Mouse (Mus musculus) lung, postnatal 4 days (tissue): ENCODE measurements around the gene Uckl1.

Experiments used
- DNase-seq, 2 experiments: peaks; one replicate each; pipeline ENCODE4 v3.0.0; 2021

Uckl1 gene

GRCm38 (mm10) chr2:181589011-181589731 lies 4.5 kb upstream of the Uckl1 start:
- no peak for DNase-seq

DNA sequence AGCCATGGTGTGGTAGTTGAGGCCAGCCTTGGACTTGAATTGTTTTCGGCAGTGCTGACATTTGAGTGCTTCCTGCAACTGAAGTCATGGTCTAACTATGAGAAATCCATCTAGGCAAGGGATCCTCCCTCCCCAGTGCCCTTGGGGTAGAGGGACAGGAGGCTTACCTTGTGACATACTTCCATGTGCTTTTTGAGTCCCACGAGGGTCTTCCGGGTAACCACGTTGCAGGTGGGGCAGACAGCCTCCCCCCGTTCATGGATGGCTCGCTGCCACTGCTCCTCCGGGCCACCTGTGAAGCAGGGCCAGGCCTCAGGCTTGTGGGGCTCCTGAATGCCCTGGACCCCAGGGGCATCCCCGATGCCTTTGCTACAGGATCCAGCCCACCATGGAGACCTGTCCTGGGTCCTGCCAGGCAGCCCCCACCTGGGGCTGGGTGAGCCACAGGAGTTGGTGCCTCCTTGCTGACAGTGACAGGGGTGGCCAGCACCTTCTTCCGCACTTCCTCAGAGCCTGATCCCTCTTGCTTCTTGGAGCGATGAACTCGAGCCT lies 3.6 kb upstream of the Uckl1 start:
- peak in 1 of 2 experiments; percentile 22 for DNase-seq

DNA sequence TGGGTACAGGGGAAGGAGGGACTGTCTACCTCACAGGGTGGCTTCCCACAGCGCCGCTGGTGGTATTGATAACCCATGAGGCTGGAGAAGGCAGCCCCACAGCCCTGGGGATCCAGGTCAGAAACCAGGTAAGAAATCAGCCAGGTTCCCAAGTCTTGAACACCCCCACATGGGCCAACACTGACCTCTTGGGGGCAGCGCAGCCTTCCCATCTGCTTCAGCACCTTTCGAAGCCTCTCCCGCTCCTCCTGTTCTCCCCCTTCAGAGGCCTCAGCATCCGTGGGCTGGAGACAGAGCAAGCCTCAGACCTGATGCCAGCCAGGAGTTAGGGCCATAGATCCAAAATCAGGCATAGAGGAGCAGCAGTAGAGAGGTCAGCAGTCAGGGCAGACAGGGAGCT lies 3.1 kb upstream of the Uckl1 start:
- DNase-seq: peak in 1 of 2 experiments; percentile 21

DNA sequence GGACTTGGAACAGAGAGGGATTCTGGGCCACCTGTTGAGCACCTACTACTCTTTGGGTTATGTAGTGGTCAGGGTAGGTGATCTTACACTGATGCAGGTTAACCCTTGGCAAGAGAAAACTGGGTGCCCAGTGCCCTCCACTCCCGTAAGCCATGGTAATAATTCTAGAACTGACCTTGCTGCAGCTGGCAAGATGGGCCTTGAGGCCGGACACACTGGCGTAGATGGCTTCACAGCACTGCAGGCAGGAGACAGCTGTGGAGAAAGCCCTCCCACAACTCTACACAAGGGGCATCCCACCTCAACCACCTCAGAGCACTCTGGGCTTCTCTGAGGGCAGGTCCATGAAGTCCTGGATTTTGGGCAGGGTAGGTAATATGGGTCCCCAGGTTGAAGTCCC lies 1.4 kb upstream of the Uckl1 start:
- no peak for DNase-seq

DNA sequence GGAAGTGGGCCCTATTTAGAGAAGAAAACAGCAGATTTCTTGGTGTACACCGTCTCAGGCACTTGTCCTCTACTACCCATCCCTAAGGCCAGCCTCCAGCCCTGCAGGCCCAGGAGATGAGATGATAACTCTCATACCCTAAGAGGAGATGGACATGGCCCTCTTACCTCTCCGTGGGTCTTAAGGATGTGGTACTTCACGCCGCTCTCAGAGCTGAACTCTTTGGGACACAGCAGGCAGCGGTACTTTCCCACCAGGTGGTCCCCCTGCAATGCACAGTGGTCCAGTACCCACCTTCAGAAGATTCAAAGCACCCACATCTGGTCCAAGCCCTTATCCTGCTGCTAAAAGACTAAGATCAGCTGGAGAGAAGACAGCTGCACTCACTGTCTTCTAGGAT lies 814 bp upstream of the Uckl1 start:
- no peak for DNase-seq

DNA sequence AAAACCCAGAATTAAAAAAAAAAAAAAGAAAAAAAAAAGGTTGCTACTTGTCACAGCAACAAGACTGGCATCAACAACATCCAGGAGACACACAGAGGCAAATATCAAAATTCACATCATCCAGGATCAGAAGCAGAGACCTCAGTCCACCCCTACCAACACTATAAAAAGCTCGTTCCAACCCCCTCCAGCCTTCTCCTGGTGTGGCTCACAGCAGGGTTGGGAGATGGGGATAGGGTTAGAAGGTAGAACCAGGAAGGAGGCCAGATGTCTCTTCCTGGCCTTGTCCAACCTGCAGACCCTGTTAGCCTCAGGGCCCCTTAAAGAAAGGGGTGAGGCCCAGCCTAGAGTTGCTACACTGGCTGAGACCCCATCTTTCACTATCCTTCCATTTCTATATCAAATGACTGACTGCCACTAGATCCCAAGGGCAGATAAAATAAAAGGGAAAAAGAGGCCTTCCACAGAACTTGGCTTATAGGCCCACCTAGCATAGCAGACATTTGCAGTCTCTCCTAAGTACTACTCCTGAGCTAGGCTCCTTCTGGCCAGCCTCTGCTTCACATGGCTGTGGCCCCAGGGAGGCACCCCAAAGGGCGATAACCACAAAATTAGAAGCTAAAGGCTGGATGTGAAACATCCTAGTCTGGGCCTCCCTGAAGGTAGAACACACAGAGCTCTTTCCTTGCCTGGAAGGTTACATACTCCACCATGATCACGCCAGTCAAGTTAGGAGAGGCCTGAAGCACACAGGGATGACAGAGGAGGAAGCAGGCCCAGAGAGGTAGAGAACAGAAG lies 1.0 kb downstream of the Uckl1 start:
- no peak for DNase-seq

DNA sequence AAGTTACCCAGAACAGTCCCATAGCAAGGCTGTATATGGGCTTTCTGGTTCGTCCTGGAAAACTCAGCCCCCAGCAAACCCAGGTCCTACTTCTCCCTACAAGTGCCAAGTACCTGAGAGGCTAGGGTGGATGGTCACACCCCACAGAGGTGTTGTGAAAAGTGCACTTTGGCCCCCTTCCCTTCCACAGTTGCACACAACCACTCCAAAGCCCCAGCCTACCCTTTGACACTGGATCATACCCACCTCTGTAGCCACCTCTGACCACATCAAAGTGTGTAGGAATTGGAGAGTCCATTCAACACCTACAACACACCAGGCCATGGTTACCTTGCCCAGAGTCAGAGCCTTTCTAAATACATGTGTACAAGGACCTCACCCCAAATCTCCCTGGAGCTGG lies 1.8 kb downstream of the Uckl1 start:
- no peak for DNase-seq

GRCm38 (mm10) chr2:181582358-181582757 lies 2.3 kb downstream of the Uckl1 start:
- DNase-seq: peak in 1 of 2 experiments; percentile 20

DNA sequence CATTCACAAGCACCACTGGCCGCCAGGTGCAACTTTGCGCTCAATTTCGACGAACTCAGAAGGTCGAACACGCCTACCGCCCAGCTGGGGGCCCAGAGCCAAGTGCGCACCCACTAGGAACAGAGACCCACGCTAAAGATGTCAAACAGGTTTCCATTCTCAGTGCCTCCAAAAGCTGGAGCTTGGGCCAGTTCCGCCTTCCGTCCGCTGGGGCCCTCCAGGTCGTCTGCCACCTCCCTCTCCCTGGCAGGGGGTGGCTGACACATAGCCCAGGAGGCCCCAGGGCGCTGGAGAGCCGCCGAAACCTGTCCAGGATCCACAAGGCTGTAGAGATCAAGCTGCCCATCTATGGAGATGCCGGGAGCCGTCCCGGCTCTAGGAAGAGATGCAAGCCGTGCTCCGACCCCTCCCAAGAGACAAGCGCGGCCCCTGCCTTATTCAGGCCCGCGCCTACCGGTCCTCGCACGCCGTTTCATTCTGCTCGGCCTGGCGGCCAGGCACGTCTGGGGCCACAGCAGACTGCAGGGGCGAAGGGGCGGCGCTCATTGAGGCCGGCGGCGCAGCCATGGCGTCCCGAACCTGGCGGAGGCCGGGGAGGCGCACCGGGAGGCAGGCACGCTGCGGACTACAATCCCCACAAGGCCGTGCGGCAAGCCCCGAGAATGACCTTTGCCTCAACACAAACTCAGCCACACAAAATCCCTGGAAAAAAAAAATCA lies 3.1 kb downstream of the Uckl1 start:
- DNase-seq: peak; percentile 89 to 90

DNA sequence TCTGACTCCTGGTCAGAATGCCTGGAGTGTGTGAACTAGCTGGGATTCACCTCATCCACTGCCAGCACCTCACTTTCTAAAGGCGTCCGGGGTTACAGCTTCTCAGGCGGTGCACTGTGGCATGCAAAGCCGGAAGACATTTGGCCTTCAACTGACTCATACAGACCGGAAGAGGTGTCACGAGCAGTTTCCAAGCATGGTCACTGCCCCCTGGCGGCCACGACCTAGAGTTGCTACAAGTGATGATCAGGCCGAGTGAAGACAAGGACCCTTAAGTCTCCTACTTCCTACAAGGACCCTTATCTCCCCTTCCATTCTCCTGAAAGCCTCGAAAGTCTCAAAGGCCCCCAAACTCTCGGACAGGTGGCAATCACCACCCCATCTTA lies 3.7 kb downstream of the Uckl1 start:
- DNase-seq: peak; percentile 90 to 91

GRCm38 (mm10) chr2:181580131-181580772 lies 4.4 kb downstream of the Uckl1 start:
- DNase-seq: no peak

DNA sequence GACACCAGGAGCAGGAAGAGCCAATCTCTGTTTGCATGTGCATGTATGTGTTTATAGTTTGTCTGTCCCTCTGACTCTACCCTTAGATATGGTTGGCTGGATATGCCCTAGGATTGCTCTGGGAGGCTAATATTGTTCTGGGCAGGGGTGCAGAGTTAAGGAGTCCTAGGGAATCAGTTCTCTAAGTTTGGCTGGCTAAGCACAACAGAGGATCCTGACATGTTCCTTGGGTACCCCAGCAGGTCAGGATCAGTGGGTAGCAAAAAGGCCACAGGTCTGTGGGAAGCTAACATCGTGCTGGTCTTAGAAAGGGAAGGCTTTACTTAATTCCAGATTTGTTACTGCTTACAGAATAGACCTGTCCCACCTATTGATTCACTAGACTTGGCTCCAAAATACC lies 5.0 kb downstream of the Uckl1 start:
- DNase-seq: no peak

GRCm38 (mm10) chr2:181578790-181579618 lies 5.7 kb downstream of the Uckl1 start:
- DNase-seq: no peak

GRCm38 (mm10) chr2:181577981-181578581 lies 6.6 kb downstream of the Uckl1 start:
- no peak for DNase-seq

DNA sequence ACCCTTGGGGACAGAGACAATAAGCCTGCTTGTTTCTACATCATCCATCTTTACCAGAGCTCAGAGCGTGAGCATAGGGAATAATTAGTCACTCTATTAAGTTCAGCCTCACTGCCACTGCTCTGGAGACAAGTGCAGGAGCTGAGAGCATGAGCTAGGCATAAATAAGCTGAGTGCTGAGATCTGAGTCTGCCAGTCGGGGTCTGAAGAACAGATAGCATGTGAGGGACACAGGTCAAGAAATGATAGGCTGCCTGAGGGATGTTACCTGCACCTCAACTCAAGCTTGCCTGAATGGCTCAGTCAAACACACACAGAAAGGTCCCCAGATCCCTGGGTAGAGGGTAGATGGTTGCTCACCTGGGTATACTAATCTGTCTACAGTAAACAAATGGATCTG lies 7.6 kb downstream of the Uckl1 start:
- DNase-seq: no peak

DNA sequence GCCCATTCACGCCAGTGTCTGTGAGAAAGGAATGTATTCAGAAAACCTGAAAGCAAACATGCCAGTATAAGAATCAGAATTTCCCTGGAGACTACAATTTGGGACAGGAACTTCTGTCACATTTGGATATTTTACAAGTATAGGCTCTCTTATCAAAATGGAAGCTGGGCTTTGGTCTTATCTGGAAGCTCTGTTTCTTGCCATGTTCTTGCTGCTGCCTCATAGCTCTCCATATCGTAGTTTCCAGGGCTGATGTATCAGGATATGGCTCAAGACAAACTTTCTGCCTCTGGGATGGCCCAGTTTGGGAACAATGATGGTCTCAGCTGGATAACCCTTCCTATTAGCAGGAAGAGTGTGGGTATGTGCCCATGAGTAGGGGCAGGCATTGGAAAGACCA lies 8.1 kb downstream of the Uckl1 start:
- no peak for DNase-seq

GRCm38 (mm10) chr2:181574921-181575545 lies 9.7 kb downstream of the Uckl1 start:
- no peak for DNase-seq

DNA sequence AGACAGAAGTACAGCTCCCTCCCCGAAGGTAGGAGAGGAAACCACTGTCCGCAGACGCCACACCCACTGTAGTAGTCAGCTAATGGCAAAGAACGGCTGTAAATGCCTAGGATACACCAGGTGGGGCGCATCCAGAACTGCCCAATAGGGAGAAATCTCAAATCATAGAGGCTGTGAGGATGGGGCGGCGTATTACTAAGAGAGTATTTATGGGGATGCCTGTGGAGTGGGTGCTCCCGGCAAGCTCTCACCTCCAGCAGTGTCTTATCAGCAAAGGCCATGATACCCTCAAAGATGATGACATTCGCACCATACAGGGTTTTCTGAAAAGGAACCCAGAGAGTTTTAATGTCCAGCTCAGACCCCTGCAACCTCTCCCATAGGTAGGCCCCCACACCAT lies 10.7 kb downstream of the Uckl1 start:
- DNase-seq: no peak

DNA sequence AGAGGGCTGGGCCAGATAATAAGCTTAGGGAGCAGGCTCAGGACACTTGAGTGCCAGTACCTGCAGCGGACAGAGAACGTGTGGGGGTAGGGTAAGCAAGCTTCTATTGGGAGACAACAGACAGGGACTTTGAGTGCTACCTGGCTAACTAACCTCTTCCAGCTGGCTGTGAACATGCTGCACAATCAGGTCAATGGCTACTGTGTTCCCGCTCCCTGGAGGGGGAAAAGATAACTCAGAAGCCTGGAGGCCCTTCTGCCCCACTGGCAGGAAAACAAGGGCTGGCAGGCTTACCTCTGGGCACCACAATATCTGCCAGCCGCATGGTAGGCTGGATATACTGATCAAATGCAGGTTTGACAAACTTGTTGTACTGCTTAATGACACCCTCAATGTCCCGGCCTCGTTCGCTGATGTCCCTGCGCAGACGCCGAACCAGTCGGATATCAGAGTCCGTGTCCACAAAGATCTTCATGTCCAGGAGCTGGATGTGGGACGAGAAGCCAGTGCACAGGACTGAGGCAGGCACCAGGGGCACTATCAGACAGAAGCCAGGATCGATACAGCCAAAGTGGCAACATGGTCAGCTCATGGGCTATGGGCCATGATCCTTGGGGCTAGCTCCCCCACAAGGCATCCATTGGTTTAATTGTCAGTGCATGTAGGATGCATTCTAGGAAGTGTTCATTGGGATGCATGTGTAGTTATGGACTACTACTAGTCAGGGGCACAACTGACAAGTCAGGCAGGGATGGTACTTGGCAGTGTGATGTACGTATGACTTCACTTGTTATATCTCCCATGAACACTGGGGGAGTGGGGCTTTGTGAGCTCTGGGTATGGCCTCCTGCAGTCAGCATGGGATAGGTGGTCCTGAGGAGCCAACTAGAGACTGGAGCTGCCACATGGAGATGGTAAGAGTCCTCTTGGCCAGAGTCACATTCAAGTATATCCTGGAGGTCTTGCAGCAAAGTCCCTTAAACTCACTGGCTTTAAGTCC lies 11.5 kb downstream of the Uckl1 start:
- no peak for DNase-seq
